Mouse (Mus musculus) adrenal gland, postnatal 0 days (tissue): ENCODE measurements around the gene Gap43. TPM values are rescaled to one million over a fixed set of nuclear protein-coding genes. Genes with fewer than 3 reads are reported as not detected.

ENCODE experiments used
- microRNA-seq: library from miRNA; unstranded; fragments of <30 nt; microRNA quantifications from one replicate; pipeline ENCODE4, GENCODE M21; 2016; ENCODE audit warnings: borderline replicate concordance; ENCODE audit not compliant: insufficient number of aligned reads
- polyA plus RNA-seq: library from polyadenylated mRNA; unstranded; fragments of >200 nt; fragmentation: Nextera tagmentation; extraction: Ambion mirVana; gene quantifications from 2 replicates; pipeline ENCODE4 v1.2.1, GENCODE M21; 2015

The Gap43 gene
- 129 and 443 TPM in 2 replicates for polyA plus RNA-seq

DNA sequence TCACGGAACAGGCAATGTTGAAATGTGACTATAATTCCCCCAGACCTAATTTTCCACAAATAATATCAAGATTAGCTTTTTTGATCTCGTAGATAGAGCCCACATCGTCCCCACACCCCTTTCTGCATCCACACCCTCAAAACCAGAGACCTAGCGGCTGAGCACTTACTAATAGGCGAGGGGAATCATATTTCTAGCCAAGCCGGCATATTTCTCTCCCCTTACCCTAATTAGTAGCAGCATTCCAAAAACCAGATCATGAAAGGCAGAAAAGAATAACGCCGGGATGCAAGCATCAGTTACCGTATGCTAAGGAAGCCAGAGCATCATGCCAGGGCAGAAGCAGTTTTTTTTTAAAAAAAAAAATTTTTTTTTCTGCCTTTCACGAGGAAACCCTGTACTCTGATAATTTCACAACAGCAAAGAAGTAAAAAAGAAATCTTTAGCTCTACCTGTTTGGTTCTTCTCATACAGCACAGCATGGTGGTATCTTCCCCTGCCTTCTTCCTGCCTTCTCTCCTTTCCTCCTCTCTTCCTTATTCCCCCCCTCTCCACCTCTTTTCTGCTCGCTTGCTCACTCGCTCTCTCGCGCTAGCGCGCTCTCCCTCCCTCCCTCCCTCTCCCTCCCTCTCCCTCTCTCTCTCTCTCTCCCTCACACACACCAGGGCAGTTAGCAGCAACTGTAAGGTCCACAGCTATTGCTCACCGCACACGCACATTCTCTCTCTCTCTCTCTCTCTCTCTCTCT, at the start of gene Gap43:
Gene Gap43, minus strand, starts transcription at position 631 of the 748 bp plus-strand sequence.

Small RNA genes lying within 50 kb of the gene (microRNA-seq; reads per million reads assigned to microRNA genes)
- 16.5 reads per million, percentile 22 among the genes with 10 or more reads in this experiment for gene Mir6540
